Mouse (Mus musculus): ENCODE measurements around the gene Gm21983. TPM values are rescaled to one million over a fixed set of nuclear protein-coding genes. Genes with fewer than 3 reads are reported as not detected.

The Gm21983 gene
- polyA plus RNA-seq, 1 experiment from 2014 or later = not detected

- no peaks in the 10 kb centered on the region for H3K9me3 ChIP-seq
- H3K27ac ChIP-seq = no peak overlapping the region
- no peak overlapping the region for H3K9ac ChIP-seq
- no peaks in the 10 kb centered on the region for H3K27me3 ChIP-seq
- 72% methylated on average over 8 of the region's 8 CpGs for WGBS
- H3K4me1 ChIP-seq = no peaks in the 10 kb centered on the region
- H3K36me3 ChIP-seq (replicated peaks) = no peaks in the 10 kb centered on the region
- ATAC-seq (ENCODE audit: low FRiP score) = no peak
- H3K4me2 ChIP-seq = no peak overlapping the region
- H3K4me3 ChIP-seq (replicated peaks) = no peak overlapping the region
Measured at GRCm38 (mm10) chr7:27136410-27136996, 44.4 kb downstream of the Gm21983 start.

- H3K36me3 ChIP-seq (replicated peaks) = no peaks in the 10 kb centered on the region
- no peaks in the 10 kb centered on the region for H3K4me1 ChIP-seq
- no peaks in the 10 kb centered on the region for H3K9me3 ChIP-seq
- no peaks in the 10 kb centered on the region for H3K27me3 ChIP-seq
- no peak overlapping the region for H3K4me2 ChIP-seq
- no peak for ATAC-seq (ENCODE audit: low FRiP score)
- H3K27ac ChIP-seq = no peak overlapping the region
- no peak overlapping the region for H3K4me3 ChIP-seq (replicated peaks)
- no peak overlapping the region for H3K9ac ChIP-seq
- WGBS = 89% methylated on average over 4 of the region's 4 CpGs
Measured at GRCm38 (mm10) chr7:27133757-27134156, 47.1 kb downstream of the Gm21983 start.

- Histone ChIP-seq H3K4me2 (no peak overlapping the region), H3K36me3 (replicated peaks) (no peaks in the 10 kb centered on the region), H3K9me3 (no peaks in the 10 kb centered on the region), H3K4me1 (no peaks in the 10 kb centered on the region), H3K9ac (no peak overlapping the region), H3K27me3 (no peaks in the 10 kb centered on the region), H3K27ac (no peak overlapping the region), H3K4me3 (replicated peaks) (no peak overlapping the region)
- no peak for ATAC-seq (ENCODE audit: low FRiP score)
- WGBS = 80% methylated on average over 12 of the region's 12 CpGs
Measured at GRCm38 (mm10) chr7:27133156-27133555, 47.7 kb downstream of the Gm21983 start.

- no peak overlapping the region for H3K9ac ChIP-seq
- H3K4me2 ChIP-seq = no peak overlapping the region
- no peaks in the 10 kb centered on the region for H3K36me3 ChIP-seq (replicated peaks)
- H3K9me3 ChIP-seq = no peaks in the 10 kb centered on the region
- no peak overlapping the region for H3K27ac ChIP-seq
- no peak for ATAC-seq (ENCODE audit: low FRiP score)
- no peaks in the 10 kb centered on the region for H3K4me1 ChIP-seq
- H3K27me3 ChIP-seq = no peaks in the 10 kb centered on the region
- 14% methylated on average over 10 of the region's 10 CpGs for WGBS
- H3K4me3 ChIP-seq (replicated peaks) = no peak overlapping the region
Measured at GRCm38 (mm10) chr7:27132588-27132987, 48.3 kb downstream of the Gm21983 start.

GRCm38 (mm10) chr7:27131387-27131786 lies 49.5 kb downstream of the Gm21983 start:
- WGBS = 59% methylated on average over 2 of the region's 2 CpGs
- Histone ChIP-seq H3K27ac (no peak overlapping the region), H3K9me3 (no peaks in the 10 kb centered on the region), H3K36me3 (replicated peaks) (no peaks in the 10 kb centered on the region), H3K4me2 (no peak overlapping the region), H3K4me3 (replicated peaks) (no peak overlapping the region), H3K4me1 (no peaks in the 10 kb centered on the region), H3K27me3 (no peaks in the 10 kb centered on the region), H3K9ac (no peak overlapping the region)
- no peak for ATAC-seq (ENCODE audit: low FRiP score)

- Histone ChIP-seq H3K9ac (no peak overlapping the region), H3K4me1 (no peaks in the 10 kb centered on the region), H3K4me2 (no peak overlapping the region), H3K27ac (no peak overlapping the region), H3K4me3 (replicated peaks) (no peak overlapping the region), H3K27me3 (no peaks in the 10 kb centered on the region), H3K36me3 (replicated peaks) (no peaks in the 10 kb centered on the region), H3K9me3 (no peaks in the 10 kb centered on the region)
- ATAC-seq (ENCODE audit: low FRiP score) = no peak
- WGBS = 87% methylated on average over 22 of the region's 22 CpGs
Measured at GRCm38 (mm10) chr7:27130521-27131370, 50.1 kb downstream of the Gm21983 start.

- 88% methylated on average over 12 of the region's 12 CpGs for WGBS
- H3K36me3 ChIP-seq (replicated peaks) = no peaks in the 10 kb centered on the region
Measured at GRCm38 (mm10) chr7:27129811-27130210, 51.1 kb downstream of the Gm21983 start.

GRCm38 (mm10) chr7:27128946-27129345 lies 51.9 kb downstream of the Gm21983 start:
- ATAC-seq (ENCODE audit: low FRiP score) = no peak
- Histone ChIP-seq H3K4me2 (no peak overlapping the region), H3K27me3 (no peaks in the 10 kb centered on the region), H3K27ac (no peak overlapping the region), H3K4me1 (no peaks in the 10 kb centered on the region), H3K36me3 (replicated peaks) (no peaks in the 10 kb centered on the region), H3K9ac (no peak overlapping the region), H3K4me3 (replicated peaks) (no peak overlapping the region), H3K9me3 (no peaks in the 10 kb centered on the region)
- WGBS = 93% methylated on average over 13 of the region's 13 CpGs

More at GRCm38 (mm10) chr7:27129811-27130210, 51.1 kb downstream of the Gm21983 start:
- H3K27ac ChIP-seq = no peak overlapping the region
- H3K4me1 ChIP-seq = no peaks in the 10 kb centered on the region
- no peak overlapping the region for H3K4me2 ChIP-seq
- no peak overlapping the region for H3K9ac ChIP-seq
- no peak overlapping the region for H3K4me3 ChIP-seq (replicated peaks)
- no peaks in the 10 kb centered on the region for H3K27me3 ChIP-seq
- no peak for ATAC-seq (ENCODE audit: low FRiP score)
- no peaks in the 10 kb centered on the region for H3K9me3 ChIP-seq

GRCm38 (mm10) chr7:27128162-27128561 lies 52.7 kb downstream of the Gm21983 start:
- H3K4me3 ChIP-seq (replicated peaks) = no peak overlapping the region
- ATAC-seq (ENCODE audit: low FRiP score) = no peak
- H3K27ac ChIP-seq = no peak overlapping the region
- no peak overlapping the region for H3K9ac ChIP-seq
- WGBS = 57% methylated on average over 3 of the region's 3 CpGs
- no peak overlapping the region for H3K4me2 ChIP-seq
- no peaks in the 10 kb centered on the region for H3K9me3 ChIP-seq
- no peaks in the 10 kb centered on the region for H3K4me1 ChIP-seq
- no peaks in the 10 kb centered on the region for H3K27me3 ChIP-seq
- no peaks in the 10 kb centered on the region for H3K36me3 ChIP-seq (replicated peaks)

GRCm38 (mm10) chr7:27124969-27125368 lies 55.9 kb downstream of the Gm21983 start:
- Histone ChIP-seq H3K9me3 (no peaks in the 10 kb centered on the region), H3K4me3 (replicated peaks) (no peak overlapping the region), H3K9ac (no peak overlapping the region), H3K36me3 (replicated peaks) (no peaks in the 10 kb centered on the region), H3K27ac (no peak overlapping the region), H3K4me1 (no peaks in the 10 kb centered on the region), H3K4me2 (no peak overlapping the region), H3K27me3 (no peaks in the 10 kb centered on the region)
- no peak for ATAC-seq (ENCODE audit: low FRiP score)
- 88% methylated on average over 4 of the region's 4 CpGs for WGBS

GRCm38 (mm10) chr7:27124305-27124832 lies 56.5 kb downstream of the Gm21983 start:
- Histone ChIP-seq H3K9me3 (no peaks in the 10 kb centered on the region), H3K9ac (no peak overlapping the region), H3K27me3 (no peaks in the 10 kb centered on the region), H3K27ac (no peak overlapping the region), H3K36me3 (replicated peaks) (no peaks in the 10 kb centered on the region), H3K4me1 (no peaks in the 10 kb centered on the region), H3K4me2 (no peak overlapping the region), H3K4me3 (replicated peaks) (no peak overlapping the region)
- no peak for ATAC-seq (ENCODE audit: low FRiP score)
- WGBS = 83% methylated on average over 5 of the region's 5 CpGs

- no peak within 1 kb of the TSS for H3K4me2 ChIP-seq
- no peak within 1 kb of the TSS for H3K9ac ChIP-seq
- H3K4me1 ChIP-seq = no peaks in the 10 kb centered on the region
- no peaks in the 10 kb centered on the region for H3K36me3 ChIP-seq (replicated peaks)
- H3K9me3 ChIP-seq = no peaks in the 10 kb centered on the region
- no peak for ATAC-seq (ENCODE audit: low FRiP score)
- no peak within 1 kb of the TSS for H3K27ac ChIP-seq
- H3K27me3 ChIP-seq = no peaks in the 10 kb centered on the region
- H3K4me3 ChIP-seq (replicated peaks) = no peak within 1 kb of the TSS
Measured at GRCm38 (mm10) chr7:27119676-27120075, 61.2 kb downstream of the Gm21983 start, which contains the start of gene Cyp2f2. Gene Cyp2f2, plus strand, starts transcription at chr7:27119909.
